Mouse (Mus musculus) liver, postnatal 0 days (tissue): Measurements from ENCODE around the gene Ankrd61. TPM values are rescaled to one million over a fixed set of nuclear protein-coding genes. Genes with fewer than 3 reads are reported as not detected.

Experiments used
- ATAC-seq: fragments of 200-750 bp; cut with Nextera tagmentation; 2 replicates; pipeline ENCODE4 v1.8.0; 2017; ENCODE audit warnings: mild to moderate bottlenecking, moderate library complexity
- DNase-seq: peaks from one replicate; pipeline ENCODE4 v3.0.0-alpha.2; 2016
- H3K27ac ChIP-seq: fragments of 300-500 bp; sonication (generic); 2 replicates; pipeline ENCODE4 v1.5.1; 2014; ENCODE audit warnings: antibody characterized with exemption, moderate library complexity, mild to moderate bottlenecking, low read depth
- H3K27me3 ChIP-seq: fragments of 300-500 bp; sonication (generic); 2 replicates; pipeline ENCODE4 v1.6.1; 2014; ENCODE audit warnings: low read length, control low read depth, mixed read lengths; ENCODE audit not compliant: insufficient read depth
- H3K36me3 ChIP-seq: fragments of 300-500 bp; sonication (generic); replicated peaks from 2 replicates; pipeline ENCODE4 v1.6.1; 2014; ENCODE audit warnings: mild to moderate bottlenecking, control low read depth, low read length, moderate library complexity, mixed read lengths; ENCODE audit not compliant: insufficient read depth
- H3K4me1 ChIP-seq: fragments of 300-500 bp; sonication (generic); 2 replicates; pipeline ENCODE4 v1.6.1; 2014; ENCODE audit warnings: antibody characterized with exemption, mild to moderate bottlenecking, control low read depth; ENCODE audit not compliant: insufficient read depth
- H3K4me2 ChIP-seq: fragments of 300-500 bp; sonication (generic); 2 replicates; pipeline ENCODE4 v1.6.1; 2014; ENCODE audit warnings: low read depth, mild to moderate bottlenecking, low read length, moderate library complexity, mixed read lengths
- H3K4me3 ChIP-seq: fragments of 300-500 bp; sonication (generic); 2 replicates; pipeline ENCODE4 v1.5.1; 2014; ENCODE audit warnings: low read depth, low read length
- H3K9ac ChIP-seq: fragments of 300-500 bp; sonication (generic); replicated peaks from 2 replicates; pipeline ENCODE4 v1.6.1; 2014; ENCODE audit warnings: mild to moderate bottlenecking, moderate library complexity
- H3K9me3 ChIP-seq: fragments of 300-500 bp; sonication (generic); 2 replicates; pipeline ENCODE4 v1.6.1; 2016; ENCODE audit warnings: mild to moderate bottlenecking, control low read depth, low read length, mixed read lengths
- CTCF ChIP-seq: sonication (generic); IDR thresholded peaks from 2 replicates; pipeline ENCODE4 v1.5.1; 2016; ENCODE audit warnings: antibody characterized with exemption, low read depth
- EP300 ChIP-seq: IDR thresholded peaks from 2 replicates; pipeline ENCODE4 v1.6.1; 2016; ENCODE audit warnings: antibody characterized with exemption, low read depth, mild to moderate bottlenecking
- WGBS: fragments of 180-500 bp; shearing (Covaris S2); extraction: QIAGEN DNeasy Blood & Tissue Kit; methylation state at CpG from one replicate; pipeline ENCODE4 v1.1.7; 2014; ENCODE audit not compliant: insufficient replicate concordance; 5-methylcytosine and 5-hydroxymethylcytosine counted together
- polyA plus RNA-seq: library from polyadenylated mRNA; unstranded; fragments of >200 nt; fragmentation: Nextera tagmentation; extraction: Ambion mirVana; gene quantifications from 2 replicates; pipeline ENCODE4 v1.2.1, GENCODE M21; 2015

The Ankrd61 gene
- 0.07 TPM in 1 of 2 replicates, not detected in the other for polyA plus RNA-seq

DNA sequence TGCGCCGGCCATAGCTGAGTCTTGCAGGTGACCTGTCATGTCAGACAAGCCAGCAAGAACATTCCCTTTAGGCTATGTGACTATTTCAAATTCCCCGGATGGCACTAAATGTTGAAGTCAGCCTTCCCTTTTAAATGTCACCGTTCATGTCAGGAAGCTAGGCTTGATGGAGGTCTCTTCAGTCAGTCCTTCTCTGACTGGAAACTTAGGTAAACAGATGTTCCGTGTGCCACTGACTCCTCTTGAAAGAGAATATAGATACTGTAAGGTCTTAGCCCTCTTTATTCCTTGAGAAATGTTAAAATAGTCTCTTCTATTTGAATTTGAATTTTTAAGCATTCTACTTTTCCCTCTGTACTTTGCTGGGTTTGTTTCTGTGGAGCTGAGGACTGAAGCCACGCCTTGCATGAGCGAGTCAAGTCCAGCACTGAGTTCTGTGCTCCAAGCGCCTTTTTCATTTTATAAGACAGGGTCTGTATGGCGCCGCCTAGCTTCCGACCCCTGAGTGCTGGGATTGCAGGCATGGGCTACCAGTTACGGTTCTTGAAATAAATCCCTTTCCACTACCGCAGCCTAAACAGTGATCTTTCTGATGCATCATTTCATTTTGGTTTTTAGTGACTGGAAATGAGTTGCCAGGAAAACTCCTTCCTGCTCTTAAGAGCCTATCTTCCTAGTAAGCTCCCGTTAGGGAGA is at the start of gene Ankrd61:
Ankrd61 (minus strand) TSS at position 51 of the 696 bp plus-strand sequence.
- no peak for ATAC-seq
- H3K4me3 ChIP-seq = no peak within 1 kb of the TSS
- DNase-seq = no peak
- TF ChIP-seq CTCF (0 out of 2 replicates have a peak, but pooled peaks have one; percentile 5), EP300 (no peak)
- no peaks in the 10 kb centered on the region for H3K9me3 ChIP-seq
- no peak within 1 kb of the TSS for H3K9ac ChIP-seq
- H3K4me2 ChIP-seq = no peak within 1 kb of the TSS
- peaks cover 92% of the 10 kb centered on the region for H3K36me3 ChIP-seq
- H3K27me3 ChIP-seq = no peaks in the 10 kb centered on the region
- no peaks in the 10 kb centered on the region for H3K4me1 ChIP-seq
- no peak within 1 kb of the TSS for H3K27ac ChIP-seq
- WGBS = 89% methylated on average over 14 of the region's 14 CpGs

DNA sequence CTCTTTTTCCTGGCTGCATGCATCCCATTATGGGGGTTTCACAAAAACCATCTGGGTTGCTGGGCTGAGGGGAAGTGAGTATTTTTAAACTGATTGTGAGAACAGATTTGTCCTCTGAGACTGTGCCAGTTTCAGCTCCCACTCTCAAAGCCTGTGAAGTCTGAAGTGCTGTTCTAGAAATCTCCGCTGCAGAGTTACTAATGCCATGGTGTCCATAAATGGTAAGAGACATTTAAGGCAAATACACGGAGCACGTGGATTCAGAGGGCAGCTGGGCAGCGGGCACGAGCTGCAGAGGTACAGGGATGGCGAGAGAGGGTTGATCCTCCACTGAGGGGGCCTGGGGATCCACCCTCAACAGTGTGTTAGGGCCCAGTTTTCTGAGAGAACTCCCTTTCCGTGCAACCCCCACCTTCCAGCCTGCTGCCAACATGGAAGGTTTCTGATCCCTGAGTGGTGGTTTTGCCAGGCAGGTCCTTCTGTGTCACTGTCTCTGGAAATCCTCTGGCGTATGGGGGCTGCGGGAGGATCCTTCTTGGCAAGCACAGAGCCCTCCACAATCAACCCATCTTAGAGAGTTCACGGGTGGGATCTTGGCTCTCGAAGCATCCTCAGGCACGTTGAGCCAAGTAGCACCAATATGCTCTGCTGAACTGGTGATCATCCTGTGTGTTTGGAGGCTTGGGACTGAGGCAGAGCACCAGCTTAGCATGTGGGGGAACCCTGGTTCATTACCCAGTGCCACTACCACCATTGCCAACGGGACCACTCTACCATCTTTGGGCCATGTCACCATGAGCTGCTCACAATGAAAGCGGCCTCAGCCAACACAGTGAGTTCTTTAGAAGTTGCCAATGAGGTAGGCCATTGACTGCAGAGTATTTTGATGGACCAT is 46.0 kb upstream of the Ankrd61 start:
- no peak for DNase-seq
- no peaks in the 10 kb centered on the region for H3K9me3 ChIP-seq
- H3K9ac ChIP-seq = no peak overlapping the region
- no peak overlapping the region for H3K4me3 ChIP-seq
- no peaks in the 10 kb centered on the region for H3K4me1 ChIP-seq
- no peaks in the 10 kb centered on the region for H3K27me3 ChIP-seq
- no peak for ATAC-seq
- no peak overlapping the region for H3K27ac ChIP-seq
- no peaks in the 10 kb centered on the region for H3K36me3 ChIP-seq
- 80% methylated on average over 14 of the region's 14 CpGs for WGBS
- no peak overlapping the region for H3K4me2 ChIP-seq
- no peak for TF ChIP-seq EP300
- TF ChIP-seq CTCF = no peak

DNA sequence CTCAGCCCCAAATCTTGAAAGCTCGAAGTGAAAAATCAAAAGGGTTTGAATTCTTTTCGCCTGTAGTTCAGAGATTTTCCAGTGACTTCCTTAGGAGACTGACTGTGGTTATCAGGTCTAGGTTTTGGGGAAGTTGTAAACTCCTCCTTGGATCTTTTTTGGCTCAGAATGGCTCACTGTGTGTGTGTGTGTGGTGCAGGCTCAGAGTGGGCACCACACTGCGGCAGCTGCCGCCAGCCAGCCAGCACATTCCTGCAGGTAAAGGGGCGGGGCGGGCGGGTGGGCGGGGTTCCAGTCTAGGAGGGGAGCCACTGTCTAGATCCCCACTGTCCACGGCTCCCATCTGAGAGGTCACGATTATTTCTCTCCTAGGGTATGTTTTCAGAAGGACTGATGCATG is 44.1 kb upstream of the Ankrd61 start:
- no peak for ATAC-seq
- Histone ChIP-seq H3K9me3 (no peaks in the 10 kb centered on the region), H3K4me2 (no peak overlapping the region), H3K36me3 (no peaks in the 10 kb centered on the region), H3K4me3 (no peak overlapping the region), H3K9ac (no peak overlapping the region), H3K27me3 (no peaks in the 10 kb centered on the region), H3K27ac (no peak overlapping the region), H3K4me1 (no peaks in the 10 kb centered on the region)
- no peak for TF ChIP-seq EP300
- TF ChIP-seq CTCF = no peak
- WGBS = 18% methylated on average over 10 of the region's 10 CpGs
- DNase-seq = no peak

DNA sequence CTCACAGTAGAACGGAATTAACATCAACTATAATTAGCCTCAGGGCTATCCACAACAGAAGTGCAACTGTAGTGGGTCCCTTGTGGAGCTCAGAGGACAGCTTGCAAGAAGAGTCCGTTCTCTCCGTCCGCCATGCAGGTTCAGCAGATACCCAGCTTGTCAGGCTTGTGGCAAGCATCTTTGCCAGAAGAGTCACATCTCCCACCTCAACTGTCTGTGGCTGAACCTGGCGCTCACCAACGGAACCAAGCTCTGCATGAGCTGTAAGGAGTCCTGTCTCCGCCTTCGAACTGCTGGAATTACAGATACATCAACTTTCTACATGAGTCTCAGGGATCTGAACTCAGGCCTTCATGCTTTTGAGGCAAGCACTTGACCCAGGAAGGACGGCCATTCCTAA is 38.7 kb upstream of the Ankrd61 start:
- H3K9me3 ChIP-seq = no peaks in the 10 kb centered on the region
- no peak for ATAC-seq
- H3K27me3 ChIP-seq = no peaks in the 10 kb centered on the region
- H3K4me1 ChIP-seq = no peaks in the 10 kb centered on the region
- TF ChIP-seq CTCF (no peak), EP300 (no peak)
- no peak overlapping the region for H3K27ac ChIP-seq
- H3K36me3 ChIP-seq = peaks cover 11% of the 10 kb centered on the region; the same call in 1 of the 2 replicates
- WGBS = 86% methylated on average over 9 of the region's 9 CpGs
- no peak overlapping the region for H3K4me2 ChIP-seq
- no peak overlapping the region for H3K9ac ChIP-seq
- H3K4me3 ChIP-seq = no peak overlapping the region
- no peak for DNase-seq

DNA sequence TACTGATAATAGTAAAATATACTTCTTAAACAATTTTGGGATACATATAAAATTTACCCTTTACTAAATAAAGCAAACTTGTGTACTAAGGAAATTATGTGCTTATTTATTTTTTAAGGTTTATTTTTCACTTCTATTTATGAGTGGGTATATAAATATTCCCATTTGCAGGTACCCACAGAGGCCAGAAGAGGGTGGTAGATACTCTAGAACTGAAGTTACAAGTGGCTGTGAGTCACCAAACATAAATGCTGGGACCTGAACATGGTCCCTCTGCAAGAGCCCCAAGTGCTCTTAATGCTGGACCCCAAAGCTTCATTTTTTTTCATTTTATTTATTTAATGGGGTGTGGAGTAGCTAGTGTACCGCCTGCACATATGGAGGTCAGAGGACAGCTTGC is 36.4 kb upstream of the Ankrd61 start:
- Histone ChIP-seq H3K9ac (no peak overlapping the region), H3K36me3 (peaks cover 28% of the 10 kb centered on the region), H3K4me1 (no peaks in the 10 kb centered on the region), H3K4me2 (no peak overlapping the region), H3K9me3 (no peaks in the 10 kb centered on the region), H3K4me3 (no peak overlapping the region), H3K27me3 (no peaks in the 10 kb centered on the region), H3K27ac (no peak overlapping the region)
- WGBS = 94% methylated on average over 1 of the region's 1 CpGs
- TF ChIP-seq CTCF = peak; percentile 29; the same call in 1 of the 2 replicates
- TF ChIP-seq EP300 = no peak
- ATAC-seq = no peak
- DNase-seq = no peak

DNA sequence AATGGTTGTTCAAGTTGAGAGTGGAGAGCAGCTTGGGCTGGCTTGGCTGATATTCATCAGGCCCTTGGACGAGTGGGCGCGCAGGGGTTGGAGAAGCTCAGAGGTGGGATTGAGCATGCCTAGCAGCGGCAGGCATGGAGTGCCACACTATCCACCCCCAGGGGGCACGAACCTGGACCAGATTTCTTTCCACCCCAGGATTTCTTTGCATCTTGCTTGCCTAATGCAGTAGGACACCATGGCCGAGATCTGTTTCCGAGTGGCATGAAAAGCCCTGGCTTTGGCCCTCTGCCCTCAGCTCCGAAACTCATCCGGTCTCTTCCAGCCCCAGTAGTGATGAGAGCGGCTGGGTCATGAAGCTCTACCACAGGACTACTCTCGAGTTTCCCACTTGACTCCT is 35.9 kb upstream of the Ankrd61 start:
- Histone ChIP-seq H3K36me3 (peaks cover 33% of the 10 kb centered on the region), H3K4me2 (no peak overlapping the region), H3K27ac (no peak overlapping the region), H3K9ac (no peak overlapping the region), H3K4me1 (no peaks in the 10 kb centered on the region), H3K9me3 (no peaks in the 10 kb centered on the region), H3K27me3 (no peaks in the 10 kb centered on the region), H3K4me3 (no peak overlapping the region)
- 92% methylated on average over 11 of the region's 11 CpGs for WGBS
- DNase-seq = no peak
- ATAC-seq = no peak
- TF ChIP-seq CTCF (no peak), EP300 (no peak)
